Mouse (Mus musculus) T-helper 1 cell (primary cell): ENCODE data around the gene Ubqln4.

Experiments
- in situ Hi-C: fragments of 300-600 bp; cut with MboI, MseI; formaldehyde crosslinking; loops from one replicate; pipeline ENCODE4 v1.15.1; 2025; ENCODE audit warnings: high pct_unique_total_duplicates

Ubqln4 gene

DNA sequence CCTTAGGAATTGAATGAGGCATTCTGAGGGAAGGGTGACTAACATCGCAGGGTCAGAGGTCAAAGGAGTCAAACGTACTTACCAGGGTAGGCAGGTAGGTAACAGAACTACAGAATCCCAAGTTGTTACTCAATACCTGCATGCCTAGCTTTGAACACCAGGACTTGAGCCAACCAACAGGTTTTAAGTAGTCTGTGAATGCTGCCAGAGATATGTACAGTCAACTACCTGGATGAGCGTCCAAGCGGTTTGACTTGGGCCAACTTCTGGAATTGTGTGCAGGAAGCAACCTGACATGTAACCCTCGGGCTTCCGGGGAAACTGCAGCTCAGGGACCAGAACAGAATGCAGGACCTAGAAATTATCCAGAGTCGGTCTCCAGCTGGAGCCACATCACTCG is 30.5 kb upstream of the Ubqln4 start:
- in situ Hi-C loops = loop anchor here (5.0 kb wide), 1 partner anchor 36 kb away; no protein-coding TSS in a partner anchor

- in situ Hi-C loops = no loop called here
These were observed 28.5 kb upstream of the Ubqln4 start for GRCm38 (mm10) chr3:88525021-88525420.

GRCm38 (mm10) chr3:88526157-88527131 is 27.1 kb upstream of the Ubqln4 start:
- in situ Hi-C loops = no loop called here

GRCm38 (mm10) chr3:88527565-88527964 is 26.0 kb upstream of the Ubqln4 start:
- in situ Hi-C loops = no loop called here

DNA sequence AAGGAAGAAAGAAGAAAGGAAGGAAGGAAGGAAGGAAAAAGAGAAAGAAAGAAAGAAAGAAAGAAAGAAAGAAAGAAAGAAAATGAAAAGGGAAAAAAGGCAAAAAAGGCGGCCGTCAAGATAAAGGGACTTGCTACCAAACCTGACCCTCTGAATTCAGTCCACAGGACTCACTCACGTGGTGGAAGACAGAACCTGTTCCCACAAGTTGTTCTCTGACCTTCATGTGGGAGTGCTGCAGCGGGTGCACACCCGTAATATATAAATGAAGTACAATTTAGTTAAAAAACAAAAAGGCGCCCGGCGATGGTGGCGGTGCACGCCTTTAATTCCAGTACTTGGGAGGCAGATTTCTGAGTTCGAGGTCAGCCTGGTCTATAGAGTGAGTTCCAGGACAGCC is 24.9 kb upstream of the Ubqln4 start:
- in situ Hi-C loops = no loop called here

DNA sequence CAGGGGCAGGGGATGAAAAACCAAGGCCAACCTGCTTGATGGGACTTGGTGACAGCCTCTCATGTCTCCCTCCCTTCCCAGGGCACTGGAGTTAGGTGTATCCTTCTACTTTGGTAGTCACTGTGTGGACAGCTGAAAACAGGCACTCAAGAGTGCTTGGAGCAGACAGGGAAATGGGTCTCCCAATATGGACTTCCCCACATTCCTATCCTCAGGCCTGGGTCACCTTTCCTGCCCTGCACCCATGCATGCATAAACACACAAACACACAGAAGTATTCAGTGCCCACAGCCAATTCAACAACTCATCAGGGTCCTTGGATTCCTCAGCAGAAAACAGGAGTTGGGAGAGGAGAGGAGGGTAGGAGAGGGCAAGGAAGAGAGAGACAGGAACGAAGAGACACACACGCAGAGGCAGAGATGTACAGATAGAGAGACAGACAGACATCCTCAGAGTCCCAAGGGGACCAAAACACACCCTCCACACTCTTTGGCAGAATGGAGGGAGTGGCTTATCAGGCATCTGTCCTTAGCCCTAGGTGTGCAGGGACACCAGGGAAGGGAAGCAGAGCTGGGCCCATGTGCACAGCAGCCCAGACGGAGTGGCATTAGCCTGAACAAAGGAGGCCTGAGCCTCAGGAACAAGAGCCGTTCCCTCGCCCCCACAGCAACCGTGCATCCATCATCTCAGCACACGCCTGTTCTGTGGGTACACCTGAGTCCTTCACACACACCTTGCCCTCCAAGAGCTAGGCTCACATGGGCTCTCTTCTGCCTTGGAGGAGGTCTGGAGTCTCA is 24.2 kb upstream of the Ubqln4 start:
- in situ Hi-C loops = no loop called here

GRCm38 (mm10) chr3:88530082-88530864 is 23.3 kb upstream of the Ubqln4 start:
- in situ Hi-C loops = no loop called here

DNA sequence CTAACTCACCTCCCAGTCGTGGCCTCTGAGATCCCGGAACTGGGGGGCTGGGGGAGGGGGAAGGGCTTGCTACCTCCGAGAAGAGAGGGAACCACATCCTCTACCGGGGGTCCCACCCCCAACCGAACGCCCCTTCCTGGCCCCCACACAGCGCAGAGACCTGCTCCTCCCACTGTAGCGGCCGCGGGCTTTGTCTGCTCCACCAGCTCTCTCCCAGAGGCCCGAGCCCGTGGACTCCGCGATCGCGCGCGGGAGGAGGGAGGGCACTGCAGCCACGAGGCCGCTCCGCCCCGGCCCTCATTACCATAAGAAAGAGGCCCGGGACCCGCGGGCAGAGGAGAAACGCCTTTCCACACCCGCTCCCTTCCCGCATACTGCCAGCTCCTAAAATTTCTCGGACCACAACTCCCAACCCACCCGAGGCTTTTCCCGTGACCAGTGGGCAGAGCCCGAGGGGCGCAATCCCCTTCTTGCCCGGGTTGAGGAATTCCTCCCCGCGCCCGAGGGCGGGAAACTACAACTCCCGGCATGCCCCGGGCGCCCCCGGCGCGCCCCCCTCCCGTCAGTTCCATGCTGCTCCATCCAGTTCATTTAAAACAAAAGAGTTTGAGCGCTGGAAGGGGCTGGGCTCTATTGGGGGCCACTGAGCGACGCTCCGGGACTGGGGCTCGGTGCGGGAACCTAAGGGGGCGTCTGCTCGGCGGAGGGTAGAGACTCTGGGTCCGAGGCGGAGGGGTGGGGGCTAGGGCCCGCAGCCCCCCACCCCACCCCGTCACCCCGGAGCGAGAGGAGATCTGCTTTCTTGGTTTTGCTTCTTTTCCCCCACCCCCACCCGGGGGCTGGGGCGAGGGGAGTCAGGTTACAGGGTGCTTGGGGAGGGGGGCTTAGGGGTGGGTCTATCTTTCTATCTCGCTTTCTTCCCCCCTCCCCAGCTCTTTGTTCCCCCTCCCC is 21.9 kb upstream of the Ubqln4 start:
- in situ Hi-C loops = no loop called here

DNA sequence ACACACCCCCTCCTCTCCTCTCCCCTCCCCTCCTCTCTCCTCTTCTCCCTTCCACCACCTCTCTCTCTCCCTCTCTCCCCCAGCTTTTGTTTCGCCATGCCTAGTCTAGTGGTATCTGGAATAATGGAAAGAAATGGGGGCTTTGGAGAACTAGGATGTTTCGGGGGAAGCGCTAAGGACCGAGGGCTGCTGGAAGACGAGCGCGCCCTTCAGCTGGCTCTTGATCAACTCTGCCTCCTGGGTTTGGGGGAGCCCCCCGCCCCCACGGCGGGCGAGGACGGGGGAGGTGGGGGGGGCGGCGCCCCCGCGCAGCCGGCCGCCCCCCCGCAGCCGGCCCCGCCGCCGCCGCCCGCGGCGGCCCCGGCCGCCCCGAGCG is 21.3 kb upstream of the Ubqln4 start, which contains the start of gene Mex3a:
TSS of gene Mex3a (plus strand) at position 97 of the 376 bp plus-strand sequence.
- in situ Hi-C loops = no loop called here

GRCm38 (mm10) chr3:88532689-88533511 is 20.7 kb upstream of the Ubqln4 start:
- in situ Hi-C loops = no loop called here

- in situ Hi-C loops = no loop called here
These were observed 19.9 kb upstream of the Ubqln4 start for GRCm38 (mm10) chr3:88533706-88534105.

GRCm38 (mm10) chr3:88535005-88535404 is 18.6 kb upstream of the Ubqln4 start:
- in situ Hi-C loops = no loop called here

GRCm38 (mm10) chr3:88535527-88535926 is 18.0 kb upstream of the Ubqln4 start:
- in situ Hi-C loops = no loop called here

- in situ Hi-C loops = no loop called here
These were observed 17.2 kb upstream of the Ubqln4 start for GRCm38 (mm10) chr3:88536103-88536930.

DNA sequence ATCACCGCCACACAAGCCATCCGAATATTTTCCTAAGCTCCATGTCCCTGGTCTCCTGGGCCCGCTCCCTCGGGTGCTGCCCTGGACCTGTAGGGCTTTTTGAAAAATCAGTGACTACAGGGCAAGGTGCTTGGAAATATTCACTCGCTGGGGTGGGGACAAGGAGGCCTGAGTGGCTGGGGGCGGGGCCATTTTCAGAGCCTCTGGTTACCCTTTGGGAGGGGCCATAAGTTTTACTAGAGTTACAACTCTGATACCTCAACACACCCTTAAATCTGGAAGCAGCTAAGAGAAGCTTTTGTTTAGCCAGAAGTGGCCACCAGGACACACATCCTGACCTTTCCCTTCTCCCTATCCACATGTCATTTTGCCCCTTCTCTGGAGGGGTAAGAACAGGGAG is 16.4 kb upstream of the Ubqln4 start:
- in situ Hi-C loops = no loop called here

DNA sequence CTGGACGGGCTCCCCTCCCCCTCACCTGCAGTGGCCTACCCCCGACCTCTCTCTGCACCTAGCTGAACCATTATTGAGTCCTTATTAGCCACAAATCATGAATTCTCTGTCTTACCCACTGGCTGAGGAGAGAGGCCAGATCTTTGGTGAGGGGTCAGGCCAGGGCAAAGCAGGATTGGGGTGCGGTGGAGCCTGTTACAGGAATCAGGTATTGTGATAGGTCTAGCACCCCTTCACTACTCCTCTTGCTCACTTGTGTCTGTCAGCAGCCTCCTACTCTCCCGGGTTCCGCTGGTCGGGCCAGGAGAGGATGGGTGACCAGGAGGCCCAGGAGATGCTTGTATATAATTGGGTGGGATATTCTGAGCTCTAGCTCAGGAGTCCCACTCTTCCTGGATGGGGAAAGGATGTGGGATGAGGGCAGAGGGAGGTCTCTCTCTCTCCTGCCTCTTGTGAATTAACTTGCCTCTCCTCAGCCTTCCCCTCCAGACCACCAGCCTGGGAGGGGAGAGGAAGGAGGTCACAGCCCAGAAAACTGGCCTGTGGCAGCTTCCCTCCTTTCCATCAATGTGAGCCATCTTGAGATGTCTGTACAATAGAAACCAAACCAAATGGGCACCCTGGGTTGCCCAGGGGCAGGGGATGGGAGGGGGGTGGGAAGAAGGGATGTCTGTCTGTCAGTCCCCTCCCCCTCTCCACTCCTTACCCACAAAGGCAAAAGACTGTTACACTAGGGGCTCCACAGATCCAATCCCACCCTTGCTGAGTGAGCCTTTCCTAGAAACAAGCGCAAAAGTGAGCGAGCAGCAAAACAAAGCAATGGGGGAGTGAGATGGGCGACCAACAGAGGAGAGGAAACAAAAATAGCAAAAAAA is 15.1 kb upstream of the Ubqln4 start:
- in situ Hi-C loops = no loop called here

- in situ Hi-C loops = no loop called here
These were observed 14.2 kb upstream of the Ubqln4 start for GRCm38 (mm10) chr3:88539397-88539796.

DNA sequence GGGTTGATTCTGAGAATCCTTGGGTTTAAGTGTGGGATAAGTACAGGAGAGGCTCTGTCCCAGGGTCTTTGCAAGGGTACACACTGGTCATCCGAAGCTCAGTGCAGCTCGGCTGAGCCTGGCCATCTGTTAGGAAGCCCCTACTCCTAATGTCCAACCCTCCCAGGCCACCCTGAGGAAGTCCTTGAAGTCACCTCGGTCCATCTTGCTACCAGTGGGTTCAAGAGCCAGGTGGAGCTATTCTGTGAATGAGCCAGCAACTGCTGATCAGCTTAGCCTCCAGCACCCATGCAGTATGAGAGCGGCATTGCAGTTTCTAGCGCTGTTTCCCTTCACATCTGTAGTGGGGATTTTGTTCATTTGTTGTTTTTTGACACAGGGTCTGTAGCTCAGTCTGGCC is 13.5 kb upstream of the Ubqln4 start:
- in situ Hi-C loops = no loop called here
